Mouse (Mus musculus) lung, embryonic 14.5 days (tissue): ENCODE measurements around the gene Mettl21a. TPM values are rescaled to one million over a fixed set of nuclear protein-coding genes. Genes with fewer than 3 reads are reported as not detected.

Experiments
- ATAC-seq: fragments of 200-750 bp; cut with Nextera tagmentation; 2 replicates; pipeline ENCODE4 v1.8.0; 2017; ENCODE audit warnings: mild to moderate bottlenecking, moderate TSS enrichment, moderate library complexity; ENCODE audit not compliant: insufficient read depth
- DNase-seq: peaks from one replicate; pipeline ENCODE4 v3.0.0-alpha.2; 2015
- H3K27ac ChIP-seq: fragments of 300-500 bp; sonication (generic); 2 replicates; pipeline ENCODE4 v1.5.1; 2014; ENCODE audit warnings: low read depth, mild to moderate bottlenecking, moderate library complexity
- H3K27me3 ChIP-seq: fragments of 300-500 bp; sonication (generic); 2 replicates; pipeline ENCODE4 v1.6.1; 2014; ENCODE audit warnings: low read length, control low read depth; ENCODE audit not compliant: insufficient read depth
- H3K36me3 ChIP-seq: fragments of 300-500 bp; sonication (generic); 2 replicates; pipeline ENCODE4 v1.6.1; 2014; ENCODE audit warnings: control low read depth; ENCODE audit not compliant: insufficient read depth
- H3K4me1 ChIP-seq: fragments of 300-500 bp; sonication (generic); 2 replicates; pipeline ENCODE4 v1.6.1; 2014; ENCODE audit warnings: antibody characterized with exemption, control low read depth; ENCODE audit not compliant: insufficient read depth
- H3K4me2 ChIP-seq: fragments of 300-500 bp; sonication (generic); 2 replicates; pipeline ENCODE4 v1.6.1; 2014; ENCODE audit warnings: mild to moderate bottlenecking
- H3K4me3 ChIP-seq: fragments of 300-500 bp; sonication (generic); 2 replicates; pipeline ENCODE4 v1.5.1; 2014; ENCODE audit warnings: low read depth, low read length
- H3K9ac ChIP-seq: fragments of 300-500 bp; sonication (generic); 2 replicates; pipeline ENCODE4 v1.6.1; 2014
- H3K9me3 ChIP-seq: fragments of 300-500 bp; sonication (generic); 2 replicates; pipeline ENCODE4 v1.6.1; 2016; ENCODE audit warnings: low read depth, low read length, control low read depth
- CTCF ChIP-seq: IDR thresholded peaks from 2 replicates; pipeline ENCODE4 v1.5.1; 2016; ENCODE audit warnings: antibody characterized with exemption, low read depth
- WGBS: fragments of 180-500 bp; shearing (Covaris S2); extraction: QIAGEN DNeasy Blood & Tissue Kit; methylation state at CpG from one replicate; pipeline ENCODE4 v1.1.7; 2014; 5-methylcytosine and 5-hydroxymethylcytosine counted together
- polyA plus RNA-seq: library from polyadenylated mRNA; unstranded; fragments of >200 nt; fragmentation: Nextera tagmentation; extraction: Ambion mirVana; gene quantifications from 2 replicates; pipeline ENCODE4 v1.2.1, GENCODE M21; 2014

Gene Mettl21a
- polyA plus RNA-seq, 1 experiment from 2014 or later: 17.8 TPM

DNA sequence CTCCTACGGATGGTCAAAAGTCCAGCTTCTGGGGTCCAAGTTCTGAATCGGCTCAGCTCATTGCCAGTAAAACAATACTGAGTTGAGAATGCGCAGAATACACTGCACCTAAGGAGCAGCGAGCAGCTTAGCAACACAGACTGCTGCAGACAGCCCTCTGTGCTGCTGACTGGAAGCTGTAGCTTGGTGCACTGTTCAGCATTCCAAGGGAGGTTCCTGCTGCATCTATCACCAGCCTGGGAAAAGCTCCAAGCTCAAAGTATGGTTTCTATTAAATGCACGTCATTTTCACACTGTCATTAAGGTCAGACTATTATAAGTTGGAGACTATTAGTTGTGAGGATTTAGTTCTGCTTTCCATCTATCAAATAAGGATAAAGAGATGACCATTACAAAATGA lies 4.1 kb upstream of the Mettl21a start:
- WGBS: 72% methylated on average over 5 of the region's 5 CpGs
- no peak overlapping the region for H3K4me2 ChIP-seq
- no peaks in the 10 kb centered on the region for H3K9me3 ChIP-seq
- ATAC-seq: no peak
- no peak overlapping the region for H3K27ac ChIP-seq
- DNase-seq: peak; percentile 57
- H3K36me3 ChIP-seq: no peaks in the 10 kb centered on the region
- H3K4me3 ChIP-seq: no peak overlapping the region
- H3K4me1 ChIP-seq: peaks cover 2% of the 10 kb centered on the region; the same call in 1 of the 2 replicates
- no peaks in the 10 kb centered on the region for H3K27me3 ChIP-seq
- TF ChIP-seq CTCF: no peak
- H3K9ac ChIP-seq: no peak overlapping the region

DNA sequence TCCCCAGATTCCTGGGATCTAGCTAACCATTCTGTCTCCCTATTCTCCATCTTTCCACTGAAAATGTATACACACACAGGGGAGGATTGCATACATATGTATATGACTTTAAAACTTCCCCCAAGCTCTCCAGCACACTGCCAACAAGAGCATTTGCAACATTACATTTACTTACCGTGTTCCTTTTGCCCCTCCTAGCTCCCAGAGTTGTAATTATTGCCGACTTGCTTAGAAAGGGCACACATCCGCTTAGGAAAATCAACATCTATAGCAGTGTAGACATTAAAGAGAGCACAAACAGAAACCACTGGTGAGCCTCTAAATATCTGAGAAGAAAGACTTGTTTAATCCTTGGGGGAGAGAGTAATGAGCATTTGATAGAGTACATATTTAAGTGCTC lies 1.2 kb upstream of the Mettl21a start:
- Histone ChIP-seq H3K4me2 (peak overlapping the region; percentile 61), H3K4me3 (peak overlapping the region; percentile 72), H3K9ac (peak overlapping the region; percentile 85), H3K27ac (peak overlapping the region; percentile 99; the same call in 1 of the 2 replicates), H3K4me1 (peaks cover 4% of the 10 kb centered on the region; the same call in 1 of the 2 replicates), H3K27me3 (no peaks in the 10 kb centered on the region), H3K36me3 (peaks cover 7% of the 10 kb centered on the region; the same call in 1 of the 2 replicates), H3K9me3 (no peaks in the 10 kb centered on the region)
- ATAC-seq (no peak), DNase-seq (no peak)
- WGBS: 44% methylated on average over 3 of the region's 3 CpGs
- no peak for TF ChIP-seq CTCF

DNA sequence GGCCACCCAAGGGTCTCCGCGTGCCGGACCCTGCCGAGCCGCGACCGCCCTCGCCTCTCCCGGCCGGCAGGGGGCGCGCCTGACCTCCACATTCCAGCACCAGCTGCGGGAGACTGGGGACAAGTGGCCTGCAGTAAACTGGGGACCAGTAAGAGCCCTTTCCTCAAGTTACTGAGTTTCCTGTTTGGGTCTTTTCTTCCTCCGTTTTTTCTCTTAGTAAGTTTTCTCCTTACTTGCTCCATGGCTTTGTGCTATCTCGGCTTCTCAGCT lies 608 bp upstream of the Mettl21a start:
- H3K4me3 ChIP-seq: peak overlapping the region; percentile 72
- peaks cover 7% of the 10 kb centered on the region; the same call in 1 of the 2 replicates for H3K36me3 ChIP-seq
- peak; percentile 91 for DNase-seq
- H3K9ac ChIP-seq: peak overlapping the region; percentile 85
- peak overlapping the region; percentile 61 for H3K4me2 ChIP-seq
- peak; percentile 79 for TF ChIP-seq CTCF
- peak; percentile 90 for ATAC-seq
- peaks cover 4% of the 10 kb centered on the region; the same call in 1 of the 2 replicates for H3K4me1 ChIP-seq
- H3K27me3 ChIP-seq: no peaks in the 10 kb centered on the region
- H3K9me3 ChIP-seq: no peaks in the 10 kb centered on the region
- peak overlapping the region; percentile 99 for H3K27ac ChIP-seq
- WGBS: 0% methylated on average over 15 of the region's 15 CpGs

DNA sequence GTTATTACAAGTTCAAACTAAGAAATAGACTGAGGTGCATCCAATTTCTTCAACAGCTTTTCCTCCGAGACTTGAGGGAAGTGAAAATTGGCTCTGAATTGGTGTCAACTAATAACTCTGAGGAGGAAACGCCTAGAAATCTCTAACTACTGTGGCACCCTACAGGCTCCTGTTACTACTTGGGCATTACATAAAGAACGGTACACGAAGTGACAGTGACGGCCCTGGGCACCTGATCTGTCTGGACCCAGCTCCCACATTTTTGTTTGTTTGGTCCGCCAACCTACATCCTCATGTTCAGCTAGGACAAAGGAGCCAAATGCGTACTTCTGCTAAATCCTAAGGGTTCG lies 536 bp downstream of the Mettl21a start:
- peaks cover 14% of the 10 kb centered on the region; the same call in 1 of the 2 replicates for H3K36me3 ChIP-seq
- WGBS: 4% methylated on average over 8 of the region's 8 CpGs
- H3K4me3 ChIP-seq: peak overlapping the region; percentile 72
- peak overlapping the region; percentile 85 for H3K9ac ChIP-seq
- peak; percentile 49 for DNase-seq
- no peak for TF ChIP-seq CTCF
- ATAC-seq: no peak; the same call in 1 of the 2 replicates
- no peaks in the 10 kb centered on the region for H3K27me3 ChIP-seq
- peak overlapping the region; percentile 61 for H3K4me2 ChIP-seq
- no peaks in the 10 kb centered on the region for H3K9me3 ChIP-seq
- H3K27ac ChIP-seq: peak overlapping the region; percentile 99
- H3K4me1 ChIP-seq: peaks cover 4% of the 10 kb centered on the region; the same call in 1 of the 2 replicates

DNA sequence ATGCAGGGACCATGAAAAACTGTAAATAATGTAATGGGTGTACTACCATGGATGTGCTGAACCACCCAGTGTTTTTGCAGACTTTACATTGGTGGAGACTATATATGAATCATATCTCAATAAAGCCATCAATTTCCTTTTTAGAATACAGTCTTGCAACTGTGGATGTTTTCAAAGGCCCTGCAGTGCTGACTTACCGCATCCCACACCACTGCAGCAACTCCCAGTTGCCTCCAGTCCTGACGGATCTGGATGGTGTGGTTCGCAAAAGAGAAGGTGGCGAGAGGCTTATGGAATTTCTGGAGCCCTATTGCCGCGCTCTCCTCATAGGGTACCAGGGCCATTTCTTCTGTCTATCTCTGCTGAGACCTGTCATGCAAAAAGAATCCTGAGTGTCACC lies 966 bp downstream of the Mettl21a start:
- Histone ChIP-seq H3K4me3 (peak overlapping the region; percentile 72), H3K27me3 (no peaks in the 10 kb centered on the region), H3K27ac (no peak overlapping the region), H3K36me3 (peaks cover 14% of the 10 kb centered on the region; the same call in 1 of the 2 replicates), H3K9me3 (no peaks in the 10 kb centered on the region), H3K9ac (peak overlapping the region; percentile 85), H3K4me2 (peak overlapping the region; percentile 61), H3K4me1 (peaks cover 4% of the 10 kb centered on the region; the same call in 1 of the 2 replicates)
- ATAC-seq (no peak), DNase-seq (no peak)
- no peak for TF ChIP-seq CTCF
- 69% methylated on average over 6 of the region's 6 CpGs for WGBS

DNA sequence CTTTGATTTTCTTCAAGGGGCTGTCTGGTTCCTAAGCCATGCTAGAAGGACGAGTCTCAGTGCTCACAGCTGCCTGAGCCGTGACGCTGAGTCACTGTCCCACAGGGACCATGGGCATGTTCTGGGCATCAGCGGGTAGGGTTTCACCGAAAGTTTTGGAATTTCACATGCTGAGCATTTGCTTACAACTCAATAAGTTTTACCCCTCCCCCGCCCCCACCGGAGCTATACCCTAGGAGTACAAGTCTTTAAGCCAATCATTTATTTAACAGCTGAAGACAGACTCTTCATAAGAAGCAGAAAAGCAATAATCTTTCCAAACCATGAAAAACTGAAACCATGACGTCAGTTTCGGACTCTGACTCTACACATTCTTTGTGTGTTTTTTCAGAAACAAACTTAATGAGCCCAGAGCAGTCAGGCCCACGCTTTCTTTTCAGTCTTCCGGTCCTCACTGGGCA lies 1.5 kb downstream of the Mettl21a start:
- Histone ChIP-seq H3K9ac (no peak overlapping the region), H3K4me1 (peaks cover 4% of the 10 kb centered on the region; the same call in 1 of the 2 replicates), H3K4me3 (peak overlapping the region; percentile 72; the same call in 1 of the 2 replicates), H3K9me3 (no peaks in the 10 kb centered on the region), H3K36me3 (peaks cover 14% of the 10 kb centered on the region; the same call in 1 of the 2 replicates), H3K27me3 (no peaks in the 10 kb centered on the region), H3K27ac (no peak overlapping the region), H3K4me2 (peak overlapping the region; percentile 61)
- no peak for ATAC-seq
- DNase-seq: no peak
- 81% methylated on average over 11 of the region's 11 CpGs for WGBS
- TF ChIP-seq CTCF: no peak

DNA sequence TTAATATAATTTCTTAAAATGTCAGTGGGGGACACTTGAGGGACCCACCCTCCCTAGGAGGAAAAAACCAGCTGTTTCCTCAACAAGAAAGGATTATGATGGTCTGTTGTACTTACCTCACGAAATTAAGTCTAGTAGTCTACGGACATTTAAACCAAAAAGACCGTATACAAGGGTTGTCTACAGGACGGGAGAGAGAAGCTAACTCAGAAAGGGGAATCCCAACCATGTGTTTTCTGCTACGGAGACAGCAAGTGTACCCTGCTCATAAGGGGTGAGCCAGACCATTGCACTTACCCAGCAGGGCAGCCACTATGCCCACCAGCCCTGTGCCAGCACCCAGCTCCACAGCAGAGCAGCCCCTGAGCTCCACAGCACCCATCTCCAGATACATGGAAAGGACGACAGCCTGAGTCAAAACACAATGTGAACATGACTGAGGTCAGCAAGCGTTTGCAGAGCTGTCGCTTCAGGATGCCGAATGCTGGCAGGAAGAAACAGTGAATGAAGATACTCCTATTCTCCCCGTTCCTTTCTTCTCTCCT lies 2.2 kb downstream of the Mettl21a start:
- Histone ChIP-seq H3K4me1 (peaks cover 4% of the 10 kb centered on the region; the same call in 1 of the 2 replicates), H3K4me3 (no peak overlapping the region), H3K27ac (no peak overlapping the region), H3K36me3 (peaks cover 14% of the 10 kb centered on the region; the same call in 1 of the 2 replicates), H3K9me3 (no peaks in the 10 kb centered on the region), H3K9ac (no peak overlapping the region), H3K27me3 (no peaks in the 10 kb centered on the region), H3K4me2 (no peak overlapping the region)
- ATAC-seq (no peak), DNase-seq (no peak)
- TF ChIP-seq CTCF: no peak
- 81% methylated on average over 10 of the region's 10 CpGs for WGBS
